Comparison of ENCODE assay signal across 29 mouse cellular contexts in the genomic region with DNA sequence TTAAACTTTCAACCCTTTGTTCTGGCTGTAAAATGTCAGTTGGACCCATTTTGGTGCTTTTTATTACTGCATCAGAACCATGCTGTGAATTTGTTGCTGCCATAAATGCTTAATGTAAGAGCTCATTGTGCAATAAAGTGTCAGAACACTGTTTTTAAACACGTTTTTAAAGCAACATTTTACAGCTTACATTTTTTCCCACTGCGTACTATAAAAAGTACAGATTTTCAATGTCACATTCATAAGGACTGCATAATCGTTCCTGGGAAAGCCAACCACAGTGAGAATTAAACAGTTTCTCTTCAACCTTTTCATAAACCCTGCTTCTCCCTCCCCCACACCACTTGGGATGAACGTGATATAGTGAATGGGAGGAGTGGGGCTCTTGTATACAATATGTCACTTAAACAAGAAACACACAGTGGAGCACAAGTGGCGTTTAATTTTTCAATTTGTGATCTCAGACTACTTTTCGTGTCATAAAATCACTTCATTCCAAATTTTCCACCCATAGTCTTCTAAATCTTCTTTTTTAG.
DNase-seq lines count a peak whose midpoint lies in the region; ATAC-seq and TF ChIP-seq lines count a peak whose summit lies in the region.
"Had no signal": no experiment of that assay in that cellular context is flagged by ENCODE, and none has a peak within 500 bp of the region (broad histone marks: within the 10 kb centered on the region; RNA-seq: fewer than 3 reads in every experiment).

No protein-coding gene starts in this region.

- no peak overlapping the region for H3K9ac ChIP-seq in limb, embryonic 14.5 days (ENCODE audit: low read depth, low read length, severe bottlenecking)
- H3K9ac ChIP-seq in intestine, embryonic 15.5 days, result no peak overlapping the region
- H3K9ac ChIP-seq: embryonic facial prominence, embryonic 13.5 days; embryonic facial prominence, embryonic 15.5 days; forebrain, embryonic 12.5 days had no signal

- H3K27ac ChIP-seq in limb, embryonic 14.5 days (replicated peaks; ENCODE audit: low read depth, low read length), result no peak overlapping the region
- H3K27ac ChIP-seq in intestine, embryonic 15.5 days, result no peak overlapping the region
- H3K27ac ChIP-seq: embryonic facial prominence, embryonic 13.5 days; embryonic facial prominence, embryonic 15.5 days; forebrain, embryonic 10.5 days; forebrain, embryonic 12.5 days had no signal

- no peaks in the 10 kb centered on the region for H3K4me1 ChIP-seq in limb, embryonic 14.5 days (ENCODE audit: control insufficient read depth, insufficient read depth, low read length)
- no peaks in the 10 kb centered on the region for H3K4me1 ChIP-seq in intestine, embryonic 15.5 days (replicated peaks)
- H3K4me1 ChIP-seq: embryonic facial prominence, embryonic 13.5 days; embryonic facial prominence, embryonic 15.5 days; forebrain, embryonic 10.5 days; forebrain, embryonic 12.5 days had no signal

- H3K9me3 ChIP-seq in limb, embryonic 14.5 days (ENCODE audit: control insufficient read depth, low read length), result no peaks in the 10 kb centered on the region
- no peaks in the 10 kb centered on the region for H3K9me3 ChIP-seq in intestine, embryonic 15.5 days
- H3K9me3 ChIP-seq: embryonic facial prominence, embryonic 13.5 days; embryonic facial prominence, embryonic 15.5 days; forebrain, embryonic 10.5 days; forebrain, embryonic 12.5 days; G1E had no signal

- WGBS in limb, embryonic 14.5 days, result 34% methylated on average over 6 of the region's 6 CpGs
- 45% methylated on average over 6 of the region's 6 CpGs for WGBS in intestine, embryonic 15.5 days

- TF ChIP-seq POLR2A in limb, embryonic 14.5 days (IDR thresholded peaks at IDR 0.05; ENCODE audit: borderline replicate concordance, extremely low read depth, insufficient read depth, insufficient read length), result no peak

- no peak overlapping the region for H3K4me3 ChIP-seq in limb, embryonic 14.5 days (replicated peaks; ENCODE audit: low read length)
- no peak overlapping the region for H3K4me3 ChIP-seq in intestine, embryonic 15.5 days (replicated peaks)
- H3K4me3 ChIP-seq: embryonic facial prominence, embryonic 13.5 days; embryonic facial prominence, embryonic 15.5 days; erythroblast, embryonic 14.5 days; forebrain, embryonic 10.5 days; forebrain, embryonic 12.5 days had no signal

- H3K36me3 ChIP-seq in limb, embryonic 14.5 days (ENCODE audit: control insufficient read depth, insufficient read depth, low read length), result no peaks in the 10 kb centered on the region
- no peaks in the 10 kb centered on the region for H3K36me3 ChIP-seq in intestine, embryonic 15.5 days
- H3K36me3 ChIP-seq: embryonic facial prominence, embryonic 13.5 days; embryonic facial prominence, embryonic 15.5 days; forebrain, embryonic 10.5 days; forebrain, embryonic 12.5 days; G1E had no signal

- ATAC-seq in frontal cortex, adult (ENCODE audit: low TSS enrichment), result peak; percentile 70
- ATAC-seq in limb, embryonic 14.5 days (ENCODE audit: low FRiP score, low read depth), result no peak
- no peak for ATAC-seq in intestine, embryonic 15.5 days
- ATAC-seq: activated CD4-positive, CD25-positive, alpha-beta regulatory T cell, adult 4 months; CD4-positive, CD25-positive, alpha-beta regulatory T cell, adult 4 months; forebrain, embryonic 14.5 days; forebrain, embryonic 16.5 days; Patski had no signal

- DNase-seq in frontal cortex, postnatal 25 days (ENCODE audit: low spot score in 2 of 2), result no peak
- DNase-seq in brain, adult 2 months (ENCODE audit: low read depth, low spot score), result peak; percentile 15
- peak; percentile 65 for DNase-seq in limb, embryonic 14.5 days (ENCODE audit: low spot score)
- DNase-seq in neural tube, embryonic 10.5 days (ENCODE audit: extremely low spot score, low spot score), result no peak
- DNase-seq: adrenal gland, adult 8-10 months; adrenal gland, postnatal 14 days; adrenal gland, postnatal 36 days; B cell, adult 2 months; cerebellum, adult 11 months; cerebellum, adult 18-20 months; cerebellum, adult 8-10 months; cerebellum, adult 9-11 months; cerebellum, postnatal 14 days; cerebellum, postnatal 36 days; embryo, embryonic 11 days had no signal

- no peak overlapping the region for H3K4me2 ChIP-seq in limb, embryonic 14.5 days (replicated peaks; ENCODE audit: low read depth, low read length, severe bottlenecking)
- no peak overlapping the region for H3K4me2 ChIP-seq in intestine, embryonic 15.5 days (replicated peaks)
- H3K4me2 ChIP-seq: embryonic facial prominence, embryonic 13.5 days; embryonic facial prominence, embryonic 15.5 days; forebrain, embryonic 12.5 days had no signal

- H3K27me3 ChIP-seq in limb, embryonic 14.5 days (ENCODE audit: control insufficient read depth, insufficient read depth, low read length), result no peaks in the 10 kb centered on the region
- no peaks in the 10 kb centered on the region for H3K27me3 ChIP-seq in intestine, embryonic 15.5 days (replicated peaks)
- H3K27me3 ChIP-seq: CH12.LX; embryonic facial prominence, embryonic 13.5 days; embryonic facial prominence, embryonic 15.5 days; forebrain, embryonic 12.5 days; Patski had no signal

Comparison
In these comparisons a context has a peak if more than half of its experiments do, and no peak if none do; other contexts are left out.
1. DNase-seq: peak in brain, adult 2 months (single experiment) and limb, embryonic 14.5 days (single experiment); none in frontal cortex, postnatal 25 days (0 of 2) and neural tube, embryonic 10.5 days (single experiment).